Mouse (Mus musculus) hematopoietic multipotent progenitor cell, adult 10-12 weeks (in vitro differentiated cells): ENCODE data around the gene Dynll1. TPM values are rescaled to one million over a fixed set of nuclear protein-coding genes. Genes with fewer than 3 reads are reported as not detected.

Experiments used
- polyA plus RNA-seq: library from polyadenylated mRNA; stranded (reverse); fragments of >175 nt; gene quantifications from 2 replicates; pipeline ENCODE4 v1.2.3, GENCODE M21; 2012; ENCODE audit warnings: low replicate concordance

Gene Dynll1
- polyA plus RNA-seq: 58.0 and 209 TPM in 2 replicates

DNA sequence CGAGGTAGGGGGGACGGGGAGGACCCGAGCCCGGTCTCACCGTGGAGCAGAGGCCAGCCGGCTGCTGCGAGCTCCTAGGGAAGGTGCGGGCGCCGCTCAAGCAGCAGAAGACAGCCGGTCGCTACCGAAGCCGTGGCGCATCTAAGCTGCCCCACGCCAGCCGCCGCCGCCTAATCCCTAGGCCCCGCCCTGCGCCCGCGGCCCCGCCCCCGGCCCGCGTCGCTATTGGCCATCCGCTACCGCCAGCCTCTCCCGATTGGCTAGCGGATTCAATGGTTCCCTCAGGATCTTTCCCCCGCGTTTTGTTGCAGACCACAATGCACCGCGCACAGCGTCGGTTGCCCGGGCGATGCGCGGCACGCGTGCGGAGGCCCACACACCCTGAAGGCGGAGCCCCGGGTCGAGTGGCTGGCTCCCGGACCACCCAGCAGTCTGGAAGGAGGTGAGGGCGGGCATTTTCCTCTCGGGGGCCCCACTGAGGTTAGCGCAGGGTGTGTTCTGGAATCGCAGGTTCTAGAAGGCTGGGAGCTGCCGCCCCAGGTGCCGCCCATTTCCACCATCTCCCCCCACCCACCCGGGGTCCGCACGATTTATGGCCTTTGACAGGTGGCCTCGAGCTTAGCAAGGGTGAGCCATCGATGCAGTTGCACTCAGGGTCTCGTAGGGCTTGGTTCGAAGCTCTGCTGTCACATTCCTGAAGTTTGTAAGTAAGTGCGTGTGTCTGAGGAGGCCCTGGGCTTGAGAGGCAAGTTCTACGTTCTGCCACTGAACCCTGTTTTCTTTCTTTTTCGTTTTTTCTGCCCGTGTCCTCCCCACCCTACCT lies at the start of gene Dynll1:
TSS of gene Dynll1 (minus strand) at position 208 of the 823 bp plus-strand sequence.

DNA sequence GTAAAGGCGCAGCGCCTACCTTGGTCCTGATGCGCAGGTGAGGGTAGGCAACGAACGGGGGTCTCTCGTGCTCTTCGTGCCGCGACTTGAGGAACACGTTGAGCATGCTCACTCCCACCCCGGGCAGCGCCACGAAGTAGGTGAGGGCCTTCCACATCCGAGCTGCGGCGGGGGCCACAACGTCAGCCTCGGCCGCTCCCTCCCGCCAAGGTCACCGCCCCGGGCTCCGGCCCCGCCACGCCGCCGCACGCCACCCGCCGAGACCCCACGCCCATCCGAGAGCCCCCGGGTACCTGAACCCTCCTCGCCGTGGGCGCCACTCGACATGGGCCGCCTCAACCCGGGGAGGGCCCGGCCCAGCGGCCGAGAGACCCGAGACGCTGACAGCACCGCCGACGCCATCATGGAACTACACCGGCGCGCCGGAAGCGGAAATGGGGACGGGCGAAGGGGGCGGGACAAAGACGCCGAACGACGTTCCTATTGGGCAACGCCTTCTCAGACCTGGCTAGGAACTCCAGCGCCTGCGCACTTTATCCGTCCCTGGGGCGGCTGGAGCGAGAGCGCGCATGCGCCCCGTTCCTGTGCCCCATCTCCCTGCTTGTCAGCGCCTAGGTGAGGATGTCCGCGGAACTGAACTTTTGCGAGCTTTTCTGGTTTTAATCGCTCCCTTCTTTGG lies 47.9 kb upstream of the Dynll1 start, which contains the start of gene Cox6a1:
TSS of gene Cox6a1 (minus strand) at position 436 of the 679 bp plus-strand sequence.

DNA sequence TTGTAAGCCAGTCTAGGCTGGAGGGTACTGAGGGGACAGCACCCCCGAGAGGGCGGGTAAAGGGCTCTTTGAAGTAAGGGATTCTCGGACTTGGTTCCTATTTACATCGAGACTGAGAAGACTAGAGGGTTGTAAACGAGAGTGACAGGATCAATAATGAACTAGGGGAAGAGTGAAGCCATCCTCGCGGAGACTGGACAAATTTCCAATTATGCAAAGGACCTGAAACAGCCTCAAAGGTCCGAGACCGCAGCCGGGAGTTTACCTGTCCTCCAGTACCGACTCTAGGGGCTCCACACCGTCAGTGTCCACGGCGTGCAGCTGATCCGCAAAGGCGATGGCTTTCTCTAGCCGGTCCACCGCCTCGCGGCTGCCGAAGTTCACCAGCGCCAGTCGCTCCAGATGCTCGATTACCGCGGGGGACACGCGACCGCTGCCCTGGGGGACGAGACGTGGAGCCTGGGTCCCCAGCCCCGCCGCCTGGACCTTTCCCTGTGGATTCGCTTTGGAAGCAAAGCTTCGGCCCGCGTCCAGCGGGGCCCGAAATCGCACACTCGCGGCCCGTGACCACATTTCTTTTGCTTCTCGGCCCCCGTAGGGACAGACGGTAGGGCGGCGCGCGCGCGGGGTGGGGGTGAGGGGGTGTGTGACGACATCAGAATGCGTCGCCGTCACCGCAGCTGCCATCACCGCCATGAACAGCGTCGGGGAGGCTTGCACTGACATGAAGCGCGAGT lies 39.9 kb upstream of the Dynll1 start, which contains the start of the genes Gatc and Triap1:
TSS of gene Gatc (minus strand) at position 602 of the 737 bp plus-strand sequence.
TSS of gene Triap1 (plus strand) at position 649 of the 737 bp plus-strand sequence.

DNA sequence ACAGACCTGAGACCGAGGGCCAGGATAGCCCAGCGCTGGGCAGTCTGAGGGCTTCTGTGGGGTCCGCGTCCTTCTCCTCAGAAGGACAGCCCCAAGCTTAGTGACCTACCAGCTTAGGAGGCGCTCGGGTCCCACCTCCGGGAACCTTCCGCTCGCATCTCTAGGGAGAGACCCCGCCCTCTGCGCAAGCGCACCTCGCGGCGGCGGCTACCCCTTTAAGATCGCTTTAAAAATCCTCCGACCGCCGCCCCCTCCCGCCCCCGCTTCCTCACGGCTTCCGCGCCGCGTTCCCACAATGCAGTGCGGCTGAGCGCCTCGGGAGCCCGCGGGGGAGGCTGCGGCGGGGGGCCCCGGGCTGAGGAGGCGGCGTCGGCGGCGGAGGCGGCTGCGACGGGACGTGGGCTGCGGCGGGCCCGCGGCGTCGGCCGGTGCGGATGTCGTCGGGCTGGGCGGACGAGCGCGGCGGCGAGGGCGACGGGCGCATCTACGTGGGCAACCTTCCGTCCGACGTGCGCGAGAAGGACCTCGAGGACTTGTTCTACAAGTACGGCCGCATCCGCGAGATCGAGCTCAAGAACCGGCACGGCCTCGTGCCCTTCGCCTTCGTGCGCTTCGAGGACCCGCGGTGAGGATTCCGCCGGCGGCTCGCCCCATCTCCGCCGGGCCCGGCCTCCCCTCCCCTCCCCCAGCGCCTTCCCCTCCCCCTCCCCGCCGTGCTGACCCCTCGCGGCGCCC lies 26.2 kb upstream of the Dynll1 start, which contains the start of gene Srsf9:
TSS of gene Srsf9 (plus strand) at position 303 of the 735 bp plus-strand sequence.

DNA sequence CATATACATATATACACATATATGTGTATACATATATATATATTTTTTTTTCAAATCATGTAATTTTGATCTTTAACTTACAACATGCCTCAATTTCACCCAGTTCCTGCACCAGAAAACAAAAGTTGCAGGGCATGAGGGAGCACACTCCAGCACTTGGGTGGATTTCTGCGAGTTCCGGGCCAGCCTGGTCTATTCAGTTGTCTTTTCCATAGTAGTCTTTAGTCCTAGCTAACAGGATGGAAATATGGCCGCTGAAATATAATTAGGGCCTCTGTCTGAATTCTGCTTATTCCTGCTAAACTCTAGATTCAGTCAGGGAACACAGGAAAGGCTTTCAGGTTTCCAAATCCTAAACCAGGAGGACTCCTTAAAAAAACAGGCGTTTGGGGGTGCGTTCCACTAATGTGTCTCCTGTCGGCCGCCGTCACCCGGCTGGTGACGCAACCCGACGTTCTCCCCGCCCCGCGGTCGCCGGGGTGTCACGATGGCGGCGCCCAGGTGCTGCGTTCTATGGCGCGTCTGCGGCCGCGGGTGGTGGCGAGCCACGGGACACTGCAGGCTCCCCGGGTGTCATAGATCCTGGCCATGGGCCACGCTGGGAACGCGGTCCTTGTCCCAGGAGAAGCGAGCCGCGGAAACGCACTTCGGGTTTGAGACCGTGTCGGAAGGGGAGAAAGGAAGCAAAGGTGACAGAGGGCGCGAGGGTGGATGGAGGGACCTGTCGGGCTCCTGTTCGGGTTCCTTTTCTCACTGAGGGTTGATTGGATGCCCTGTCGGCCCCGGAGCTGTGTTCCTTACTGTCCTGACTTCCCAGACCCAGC lies 21.4 kb downstream of the Dynll1 start, which contains the start of gene Coq5:
TSS of gene Coq5 (plus strand) at position 441 of the 824 bp plus-strand sequence.

DNA sequence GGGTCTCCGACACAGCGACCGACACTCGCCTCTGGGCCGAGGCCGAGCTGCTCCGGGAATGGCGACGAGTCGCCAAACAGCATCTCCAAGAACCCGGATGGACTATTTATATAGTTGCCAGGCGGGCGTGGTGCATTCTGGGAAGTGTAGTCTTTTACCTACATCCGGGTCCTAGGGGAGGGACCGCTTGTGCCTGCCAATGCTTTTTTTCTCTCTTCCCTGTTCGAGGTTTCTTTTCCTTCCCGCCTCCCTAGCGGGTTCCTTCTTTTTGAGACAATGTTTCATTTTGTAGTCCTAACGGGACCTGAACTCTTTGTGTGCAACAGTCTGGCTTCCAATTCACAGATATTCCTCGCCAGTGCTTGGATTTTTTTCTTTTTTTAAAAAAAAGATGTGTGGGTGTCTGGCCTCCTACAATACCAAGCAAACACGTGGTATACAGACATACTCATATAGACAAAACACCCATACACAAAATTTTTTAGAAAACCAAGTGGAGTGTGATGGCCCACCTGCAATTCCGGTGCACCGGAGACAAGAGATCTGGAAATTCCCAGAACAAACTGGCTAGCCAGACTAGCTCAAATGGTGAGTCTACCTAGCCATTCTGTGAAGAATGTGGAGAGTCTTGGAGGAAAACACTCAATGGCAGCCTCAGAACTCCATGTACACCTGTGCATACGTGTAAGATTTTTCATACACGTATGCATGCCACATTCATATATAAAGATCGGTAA lies 27.8 kb downstream of the Dynll1 start, which contains the start of gene Rnf10:
TSS of gene Rnf10 (minus strand) at position 87 of the 737 bp plus-strand sequence.

Other genes with a start within 250 kb of the Dynll1 start
- not detected in 2 replicates for gene Gm10401, start 202.7 kb downstream of the Dynll1 start, polyA plus RNA-seq
- gene Acads, start 181.7 kb downstream of the Dynll1 start, polyA plus RNA-seq: 24.4 and 28.9 TPM in 2 replicates
- 82.2 and 147 TPM in 2 replicates for gene Unc119b, start 166.0 kb downstream of the Dynll1 start, polyA plus RNA-seq
- 46.4 and 54.1 TPM in 2 replicates for gene Mlec, start 142.8 kb downstream of the Dynll1 start, polyA plus RNA-seq
- 0.21 and 0.50 TPM in 2 replicates for gene Cabp1, start 106.6 kb downstream of the Dynll1 start, polyA plus RNA-seq
- gene Pop5, start 65.2 kb downstream of the Dynll1 start, polyA plus RNA-seq: 22.5 and 45.5 TPM in 2 replicates
- gene Rnf10, start 28.1 kb downstream of the Dynll1 start, polyA plus RNA-seq: 159 and 396 TPM in 2 replicates
- gene Coq5, start 21.3 kb downstream of the Dynll1 start, polyA plus RNA-seq: 10.7 and 17.7 TPM in 2 replicates
- gene Srsf9, start 26.2 kb upstream of the Dynll1 start, polyA plus RNA-seq: 58.2 and 96.4 TPM in 2 replicates
- gene Gatc, start 40.2 kb upstream of the Dynll1 start, polyA plus RNA-seq: 6.3 and 7.5 TPM in 2 replicates
- gene Triap1, start 40.2 kb upstream of the Dynll1 start, polyA plus RNA-seq: 3.8 and 6.0 TPM in 2 replicates
- gene Cox6a1, start 48.0 kb upstream of the Dynll1 start, polyA plus RNA-seq: 1,125 and 1,487 TPM in 2 replicates
- 3.5 and 17.8 TPM in 2 replicates for gene Msi1, start 128.6 kb upstream of the Dynll1 start, polyA plus RNA-seq
- gene Pla2g1b, start 165.3 kb upstream of the Dynll1 start, polyA plus RNA-seq: 1.6 TPM in 1 of 2 replicates, not detected in the other
- gene Sirt4, start 183.7 kb upstream of the Dynll1 start, polyA plus RNA-seq: 6.8 and 11.5 TPM in 2 replicates
- gene Pxn, start 205.7 kb upstream of the Dynll1 start, polyA plus RNA-seq: 143 and 238 TPM in 2 replicates